Mouse (Mus musculus) right cerebral cortex, adult 2 months (tissue): ENCODE data around the gene Kcnab1.
A peak's percentile ranks its signal among the peaks of the same experiment; 100 is the strongest.

Source experiments
- DNase-seq, 2 experiments: peaks; one replicate each; pipeline ENCODE4 v3.0.0; 2021 to 2022; ENCODE audit warnings: low spot score in 2 of 2

Gene Kcnab1

DNA sequence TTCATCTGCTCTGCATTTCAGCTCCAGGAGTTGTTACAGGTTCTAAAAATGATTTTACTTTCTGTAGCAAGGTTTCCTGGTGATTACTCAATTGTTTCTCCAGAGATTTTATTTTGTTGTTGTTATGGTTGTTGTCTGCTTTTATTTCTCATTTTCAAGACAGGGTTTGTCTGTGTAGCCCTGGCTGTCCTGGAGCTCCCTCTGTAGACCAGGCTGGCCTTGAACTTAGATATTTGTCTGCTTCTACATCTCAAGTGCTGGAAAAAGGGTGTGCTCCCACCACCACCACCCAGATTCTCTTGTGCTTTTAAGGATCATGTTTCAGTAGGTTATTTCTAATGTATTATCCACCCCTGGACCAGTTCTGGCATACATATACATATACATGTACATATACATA is 207.6 kb downstream of the Kcnab1 start:
- no peak for DNase-seq

DNA sequence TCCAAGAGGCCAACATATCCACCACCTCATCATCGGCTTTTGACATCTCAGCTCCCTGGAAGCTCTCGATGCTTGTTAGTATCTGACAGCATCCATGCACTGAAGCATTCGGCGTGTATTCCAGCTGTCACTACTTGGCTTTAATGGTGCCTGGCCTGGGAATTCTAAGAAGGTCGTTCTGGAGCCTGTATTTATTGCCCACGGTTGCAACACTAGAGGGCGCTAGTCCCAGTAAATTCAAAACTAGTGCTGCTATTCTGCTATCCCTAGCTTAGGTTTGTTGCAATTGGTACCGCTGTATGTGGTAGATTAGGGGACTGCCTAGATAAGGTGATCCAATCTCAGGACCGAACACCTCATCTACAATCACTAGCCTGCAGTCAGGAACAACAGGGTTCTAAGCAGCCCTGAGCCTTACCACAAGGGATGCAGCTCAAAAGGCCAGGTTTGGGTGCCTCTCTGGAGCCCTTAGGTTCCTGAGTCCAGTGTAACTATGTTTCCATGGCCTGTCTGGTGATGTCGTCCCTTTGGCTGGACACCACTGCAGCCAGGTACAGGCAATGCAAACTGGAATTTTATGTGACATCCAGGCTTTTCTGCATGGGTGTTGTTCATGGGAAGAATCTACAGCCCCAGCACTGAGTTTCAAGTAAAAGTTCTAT is 208.8 kb downstream of the Kcnab1 start:
- peak; percentile 23 to 39 for DNase-seq

DNA sequence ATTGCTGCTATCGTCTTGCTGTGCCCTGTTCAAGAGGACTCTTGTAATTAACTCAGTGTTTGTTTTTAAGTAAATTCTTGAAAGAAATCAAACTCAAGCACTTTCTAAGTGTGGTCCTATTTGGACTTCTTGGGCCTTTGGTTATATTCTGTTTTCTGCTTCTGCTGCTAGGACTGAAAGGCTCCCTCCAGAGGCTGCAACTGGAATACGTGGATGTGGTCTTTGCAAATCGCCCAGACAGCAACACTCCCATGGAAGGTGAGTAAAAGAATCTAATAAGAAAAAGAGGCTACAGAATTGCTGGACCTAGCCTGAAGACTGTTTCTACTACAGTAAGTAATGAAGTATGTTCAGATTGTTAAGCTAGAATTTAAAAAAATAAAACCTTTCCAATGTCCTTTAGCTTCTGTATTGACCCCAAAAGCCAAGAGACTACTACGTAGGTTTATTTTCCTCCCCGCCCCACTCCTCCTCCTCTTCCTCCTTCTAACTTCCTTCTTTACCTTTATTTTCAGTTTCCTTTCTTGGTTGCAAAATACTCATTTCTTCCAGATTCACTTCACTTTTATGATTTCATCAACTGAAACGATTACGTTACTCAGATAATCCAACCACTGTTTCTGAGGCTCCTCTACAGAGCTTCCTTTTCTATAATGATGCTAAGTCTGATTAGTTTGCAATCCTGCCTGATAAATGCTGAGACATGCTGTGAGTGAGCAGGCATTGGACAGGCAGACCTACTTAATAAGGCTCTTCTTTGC is 210.2 kb downstream of the Kcnab1 start:
- DNase-seq: peak; percentile 31 to 50

DNA sequence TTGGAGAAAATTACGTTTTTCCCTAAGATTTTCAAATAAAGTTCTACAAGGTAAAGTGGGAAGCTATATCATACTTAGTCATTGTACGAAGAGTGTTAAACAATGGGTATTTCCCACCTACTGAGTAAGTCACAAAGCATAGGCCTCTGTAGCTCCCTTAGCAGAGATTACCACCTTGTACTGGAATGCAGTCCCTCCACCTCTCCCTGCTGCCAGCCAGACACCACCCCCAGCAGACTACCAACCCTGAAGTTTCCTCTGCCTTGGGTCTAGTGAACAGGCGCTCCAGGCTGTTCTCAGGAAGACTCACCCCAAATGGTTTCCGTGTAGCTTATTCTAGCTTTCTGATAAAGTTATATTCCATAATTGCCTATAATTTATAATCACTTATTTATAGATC is 211.8 kb downstream of the Kcnab1 start:
- no peak for DNase-seq

DNA sequence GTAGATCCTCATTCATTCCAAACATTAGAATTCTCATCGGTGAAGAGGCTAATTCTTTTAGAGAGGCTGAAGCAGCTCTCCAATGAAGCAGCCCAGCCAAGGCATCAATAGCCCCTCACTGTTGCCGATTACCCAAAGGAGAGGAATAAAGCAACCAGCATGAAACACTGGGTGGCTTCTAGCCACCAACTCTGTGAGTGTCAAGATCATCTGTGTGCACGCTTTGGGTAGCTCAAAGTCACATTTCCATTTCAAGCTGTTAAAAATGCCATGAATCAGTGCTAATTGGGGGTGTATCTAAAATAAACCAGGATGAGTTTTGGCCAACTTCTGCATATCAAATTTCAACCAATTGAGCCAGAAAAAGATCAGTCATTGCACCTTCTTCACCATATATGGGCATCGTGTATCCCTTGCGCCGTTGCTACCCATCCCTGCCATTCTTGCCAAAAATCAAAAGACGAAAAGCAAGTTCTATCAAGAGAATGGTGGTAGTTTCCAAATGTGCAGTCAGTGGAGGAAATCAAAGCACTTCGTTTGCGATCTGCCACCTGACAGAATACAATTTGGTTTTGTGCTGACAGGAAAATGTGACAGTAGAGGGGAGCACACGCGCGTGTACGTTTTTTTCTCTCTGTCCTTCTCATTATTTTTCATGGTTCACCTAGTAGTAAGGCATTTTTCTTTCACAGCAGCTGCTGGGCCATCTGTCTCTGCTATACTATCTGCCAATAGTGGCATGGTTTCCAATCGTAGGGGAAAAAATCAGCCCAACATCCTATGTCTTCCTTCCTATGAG is 213.0 kb downstream of the Kcnab1 start:
- peak; percentile 57 to 58 for DNase-seq

DNA sequence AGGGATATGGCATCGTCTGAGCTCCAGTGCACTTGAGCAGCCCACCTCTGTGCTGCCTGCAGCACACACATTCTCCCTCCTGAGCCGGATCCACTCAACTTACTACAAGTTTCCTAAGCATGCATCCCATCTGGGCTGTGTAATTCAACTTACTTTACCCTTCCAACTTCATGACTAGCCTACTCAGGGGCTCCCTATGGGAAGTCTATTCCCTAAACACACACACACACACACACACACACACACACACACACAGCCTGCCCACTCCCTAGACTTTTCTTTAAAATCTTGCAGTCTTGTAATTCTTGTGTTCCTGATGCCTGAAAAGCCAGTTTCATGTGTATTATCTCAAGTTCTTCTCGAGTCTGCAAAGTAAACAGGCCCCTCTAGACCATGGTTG is 216.1 kb downstream of the Kcnab1 start:
- DNase-seq: no peak

DNA sequence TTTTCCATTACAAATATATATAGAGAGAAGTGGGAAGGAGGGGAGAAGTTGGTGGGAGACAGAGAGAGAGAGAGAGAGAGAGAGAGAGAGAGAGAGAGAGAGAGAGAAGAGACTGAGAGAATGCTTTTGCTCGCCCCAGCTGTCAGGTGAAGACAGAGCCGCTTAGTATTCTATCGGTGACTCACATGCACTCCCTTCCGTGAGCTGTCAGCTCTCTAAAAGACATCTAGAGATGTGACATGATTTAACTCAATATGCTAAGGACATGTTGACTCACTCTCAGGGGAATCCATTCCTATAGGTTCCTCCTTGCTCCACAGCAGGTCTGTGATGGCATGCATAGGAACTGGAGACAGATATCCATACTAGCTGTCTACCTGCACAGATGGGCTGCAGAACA is 219.6 kb downstream of the Kcnab1 start:
- no peak for DNase-seq

DNA sequence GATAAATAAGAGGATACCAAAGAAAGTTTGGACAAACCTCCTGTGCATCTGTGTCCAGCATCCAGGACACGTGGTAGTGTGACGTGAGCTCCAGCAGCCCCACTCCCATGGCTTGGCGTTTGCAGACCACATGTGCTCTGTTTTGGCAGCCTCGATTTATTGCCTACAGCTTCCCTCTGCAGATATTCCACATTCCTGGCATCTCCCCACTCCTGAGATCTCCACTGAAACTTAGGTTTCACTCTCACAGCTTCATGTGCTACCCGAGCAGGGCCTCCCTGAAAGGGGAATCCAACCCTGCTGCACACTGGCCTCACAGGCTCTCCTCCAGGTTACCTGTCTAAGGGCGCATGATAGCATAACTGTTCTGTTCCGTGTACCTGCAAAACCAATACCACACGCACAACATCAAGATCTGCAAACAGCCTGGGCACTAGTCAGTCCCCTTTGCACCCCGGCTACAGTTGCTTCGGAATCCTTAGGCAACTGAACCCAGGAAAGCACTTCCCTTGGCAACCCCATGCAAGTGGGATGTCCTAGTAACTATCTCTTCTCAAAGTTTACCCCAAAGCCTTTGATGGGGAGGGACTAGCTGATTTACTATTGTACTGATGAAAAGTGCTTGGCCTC is 228.8 kb downstream of the Kcnab1 start:
- DNase-seq: no peak

DNA sequence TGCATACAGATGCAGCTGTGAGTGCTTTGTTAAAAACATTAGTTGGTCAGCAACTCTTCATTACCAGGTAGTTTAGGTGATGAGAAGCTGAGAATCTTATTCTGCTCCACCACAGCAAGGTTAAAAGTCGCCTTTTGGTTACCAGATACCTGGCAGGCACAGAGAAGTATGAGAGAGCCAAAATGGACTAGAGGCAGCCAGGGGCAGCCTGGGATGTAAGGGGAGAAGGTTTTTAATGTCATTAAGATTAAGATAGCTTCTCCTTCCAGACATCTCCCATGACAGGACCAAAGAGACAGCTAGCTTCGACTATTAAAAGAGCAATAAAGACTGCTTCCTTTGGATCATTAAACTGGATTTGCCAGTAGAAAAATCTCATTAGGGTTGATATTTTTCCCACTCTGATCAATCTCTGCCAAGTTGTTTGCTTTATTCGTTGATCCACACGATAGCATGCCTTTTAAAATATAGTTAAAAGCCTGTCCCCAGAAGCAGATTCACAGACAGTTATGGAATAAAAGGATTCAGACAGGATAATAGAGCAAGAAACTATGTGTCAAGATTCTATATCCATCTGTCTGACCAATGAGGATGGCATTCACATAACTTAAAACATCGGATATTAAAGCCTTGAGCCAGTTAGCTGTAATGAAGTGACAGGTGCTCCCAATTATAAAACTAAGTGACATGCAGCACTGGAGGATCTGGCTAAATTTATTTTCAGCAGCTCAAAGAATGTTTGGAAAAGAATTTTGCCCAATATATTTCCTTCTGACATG is 231.2 kb downstream of the Kcnab1 start:
- DNase-seq: no peak

DNA sequence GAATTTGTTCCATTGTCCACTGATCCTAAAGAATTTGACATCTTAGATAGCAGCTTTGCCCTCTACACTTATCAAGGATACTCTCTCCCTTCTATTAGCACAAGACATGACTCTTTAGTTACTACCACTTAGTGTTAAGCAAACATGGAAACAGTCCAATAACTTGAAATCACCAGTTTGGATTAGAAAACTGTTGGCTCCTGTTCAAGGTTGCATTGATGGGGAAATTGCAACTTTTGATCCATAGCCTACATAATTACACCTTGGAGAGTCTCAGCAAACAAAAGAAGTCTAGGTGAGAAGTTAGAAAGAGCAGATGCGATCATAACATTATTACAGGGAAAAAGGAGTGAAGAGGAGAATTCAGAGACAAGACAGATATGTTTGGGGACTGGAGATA is 237.0 kb downstream of the Kcnab1 start:
- no peak for DNase-seq

DNA sequence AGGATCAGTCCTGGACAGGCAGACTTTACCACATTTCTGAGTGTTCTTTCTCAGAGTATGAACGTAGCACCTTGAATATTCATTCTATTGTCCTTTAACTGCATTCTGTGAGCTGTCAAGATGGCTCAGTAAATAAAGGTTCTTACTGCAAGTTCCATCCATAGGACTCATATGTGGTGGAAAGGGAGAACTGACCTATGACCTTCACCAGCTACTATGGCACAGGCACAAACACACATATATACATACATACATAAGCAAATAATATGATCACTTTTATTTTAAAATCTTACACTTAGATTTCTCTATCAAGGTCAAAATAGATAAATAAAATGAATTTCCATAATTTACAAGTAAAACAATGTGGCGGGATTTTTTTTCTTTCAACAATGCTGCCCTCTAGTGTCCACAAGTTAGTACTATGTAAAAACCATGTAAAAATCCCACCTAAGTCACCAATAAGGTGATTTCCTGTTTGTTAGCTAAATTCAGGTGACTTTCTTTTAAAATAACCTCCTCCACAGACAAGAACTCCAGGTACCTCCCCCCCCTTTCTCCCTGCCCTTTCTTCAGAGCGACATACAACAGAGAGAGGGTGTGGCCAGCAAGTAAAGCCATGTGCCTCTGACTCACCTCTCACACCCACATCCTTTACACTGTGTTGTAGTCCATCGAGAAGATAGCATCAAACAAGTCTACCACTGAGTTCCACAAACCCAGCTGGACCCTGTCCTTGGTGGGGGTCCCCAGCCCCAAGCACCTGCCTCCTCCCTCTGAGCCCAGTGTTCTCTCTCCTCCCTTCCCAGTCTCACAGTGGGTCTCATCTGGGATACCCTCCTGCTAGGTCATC is 243.3 kb downstream of the Kcnab1 start:
- no peak for DNase-seq

DNA sequence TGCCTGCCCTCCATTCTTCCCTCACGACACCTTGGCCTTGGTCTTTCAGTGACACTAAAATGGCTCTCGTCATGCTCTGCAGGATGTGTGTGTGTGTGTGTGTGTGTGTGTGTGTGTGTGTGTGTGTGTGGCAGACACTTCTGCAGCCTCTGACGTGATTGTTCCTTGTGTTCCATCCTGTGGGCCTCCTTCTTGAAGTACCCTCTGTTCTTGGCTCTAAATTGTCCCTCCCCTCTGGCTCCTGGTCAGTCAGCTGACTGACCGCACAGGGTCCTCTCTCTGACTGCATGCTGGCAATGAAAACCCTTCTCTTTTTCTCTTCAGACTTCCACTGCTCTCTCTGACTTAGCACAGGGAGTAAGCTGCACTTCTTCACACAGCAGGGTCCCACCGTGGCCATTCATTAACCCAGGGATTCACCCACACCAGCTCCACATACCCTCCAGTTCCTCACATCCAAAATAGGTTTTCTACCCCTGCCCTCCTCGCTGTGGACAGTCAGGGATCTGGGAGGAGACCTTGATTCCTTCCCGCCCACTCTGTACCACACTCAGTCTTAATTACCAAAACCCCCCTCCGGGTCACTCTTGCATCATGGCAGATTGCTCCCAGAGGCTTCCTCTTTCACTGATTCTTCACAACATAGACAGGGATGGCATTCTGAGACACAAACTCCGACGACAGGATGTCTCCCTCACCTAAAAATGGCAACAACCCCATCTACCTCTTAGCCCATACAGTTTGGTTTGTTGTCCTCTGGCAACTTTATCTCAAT is 244.3 kb downstream of the Kcnab1 start:
- DNase-seq: no peak

DNA sequence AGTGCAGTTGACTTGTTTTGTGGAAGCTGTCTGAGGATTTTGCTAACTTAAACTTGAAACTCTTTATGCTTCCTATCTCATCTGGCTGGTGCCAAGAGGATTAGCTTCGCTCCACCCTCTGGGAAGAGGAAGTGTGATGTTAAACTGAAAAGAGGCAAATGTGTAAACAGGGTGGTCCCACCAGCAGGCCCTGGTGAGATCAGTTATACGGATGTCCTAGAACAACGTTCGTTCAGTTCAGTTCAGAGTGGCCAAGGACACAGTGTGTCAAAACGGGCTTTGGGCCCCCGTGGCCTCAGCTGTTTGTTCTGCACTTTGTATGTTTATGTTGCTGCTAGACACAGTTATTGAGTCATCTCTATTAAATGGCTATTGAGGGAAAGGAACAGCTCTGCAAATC is 246.3 kb downstream of the Kcnab1 start:
- DNase-seq: no peak

DNA sequence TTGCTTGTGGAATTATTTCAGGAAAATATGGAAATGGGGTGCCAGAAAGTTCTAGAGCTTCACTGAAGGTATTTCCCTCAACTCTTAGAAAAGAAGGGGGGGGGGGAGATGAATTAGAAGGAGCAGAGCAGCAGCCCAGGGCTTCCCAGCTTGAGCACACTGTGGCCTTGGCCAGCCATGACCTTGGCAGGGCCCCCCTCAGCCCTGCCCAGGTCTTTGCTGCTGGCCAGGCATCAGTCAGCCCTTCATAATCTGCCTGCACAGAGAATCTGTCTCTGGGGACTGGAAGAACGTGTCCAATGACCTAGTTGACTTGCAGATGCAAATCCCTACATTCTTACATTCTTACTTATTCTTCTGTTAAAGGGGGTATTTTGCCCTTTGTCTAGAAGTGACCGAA is 249.1 kb downstream of the Kcnab1 start:
- no peak for DNase-seq

DNA sequence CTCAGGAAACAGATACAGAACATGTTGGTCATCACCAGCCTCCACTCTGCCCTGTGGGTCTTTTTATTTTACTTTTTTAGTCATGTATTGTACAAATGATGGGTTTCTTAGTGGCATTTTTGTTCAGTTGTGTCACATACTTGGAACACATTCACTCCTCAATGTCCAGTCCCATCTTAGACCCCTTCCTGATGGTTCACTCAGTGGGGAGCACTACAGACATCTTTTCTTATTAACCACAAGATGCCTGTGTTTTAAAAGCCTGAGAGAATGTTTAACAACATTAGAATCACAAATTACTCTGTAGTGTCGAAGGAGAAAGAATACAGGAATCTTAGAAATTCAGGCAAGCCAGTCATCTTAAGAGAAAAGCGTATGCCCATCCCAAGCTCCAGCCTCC is 249.7 kb downstream of the Kcnab1 start:
- no peak for DNase-seq

DNA sequence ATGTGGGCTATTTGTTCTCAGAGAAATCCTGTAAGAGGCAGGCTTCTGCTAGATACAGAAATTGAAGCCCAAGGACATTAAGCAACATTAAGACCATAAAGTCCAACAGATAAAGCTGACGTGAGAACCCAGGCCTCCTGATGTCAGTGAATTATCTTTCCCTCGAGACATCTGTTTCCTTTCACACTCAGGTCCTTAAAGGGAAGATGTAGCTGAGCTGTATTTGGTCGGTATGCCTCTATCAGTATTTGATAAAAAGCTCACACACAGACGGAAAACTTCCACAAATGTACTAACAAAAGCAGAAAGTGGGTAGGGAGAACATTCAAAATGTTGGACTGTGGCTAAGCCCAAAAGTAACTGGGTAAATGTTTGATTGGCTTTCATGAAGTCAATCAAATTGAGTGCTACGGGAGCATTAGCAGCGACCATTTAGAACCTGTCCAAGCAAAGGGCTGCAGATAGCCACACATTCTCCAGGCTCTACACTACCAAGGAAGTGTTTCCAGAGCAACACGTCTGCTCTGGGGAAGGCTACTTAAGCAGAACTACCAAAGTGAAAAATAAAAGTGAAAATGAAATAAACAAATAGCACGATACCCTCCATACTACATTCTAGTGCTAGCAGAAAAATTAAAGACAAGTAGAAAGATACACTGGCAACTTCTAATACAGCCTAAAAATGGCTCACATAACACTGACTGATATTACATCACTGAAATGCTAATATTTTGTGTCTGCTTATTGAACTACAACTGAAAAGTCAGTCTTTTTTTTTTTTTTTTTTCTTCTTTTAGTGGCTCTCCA is 251.2 kb downstream of the Kcnab1 start:
- no peak for DNase-seq

DNA sequence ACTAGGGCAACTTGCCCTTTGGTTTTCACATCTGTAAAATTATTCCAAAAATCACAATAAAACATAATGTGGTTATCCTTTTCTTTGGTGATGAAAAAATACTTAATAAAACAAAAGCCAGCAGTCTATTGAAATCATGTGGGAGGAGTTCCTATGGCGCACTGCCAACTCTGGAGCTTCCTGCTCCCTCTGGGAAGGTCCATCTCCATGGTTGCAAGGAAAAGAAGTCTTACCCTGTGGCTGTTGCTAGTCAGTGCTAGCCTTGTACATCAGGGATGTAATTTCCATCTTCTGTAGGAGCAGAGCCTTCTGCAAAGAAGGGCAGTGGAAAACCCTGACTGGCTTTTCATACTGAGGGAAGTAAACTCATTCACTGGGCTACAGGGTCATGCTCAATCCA is 254.3 kb downstream of the Kcnab1 start:
- DNase-seq: no peak

DNA sequence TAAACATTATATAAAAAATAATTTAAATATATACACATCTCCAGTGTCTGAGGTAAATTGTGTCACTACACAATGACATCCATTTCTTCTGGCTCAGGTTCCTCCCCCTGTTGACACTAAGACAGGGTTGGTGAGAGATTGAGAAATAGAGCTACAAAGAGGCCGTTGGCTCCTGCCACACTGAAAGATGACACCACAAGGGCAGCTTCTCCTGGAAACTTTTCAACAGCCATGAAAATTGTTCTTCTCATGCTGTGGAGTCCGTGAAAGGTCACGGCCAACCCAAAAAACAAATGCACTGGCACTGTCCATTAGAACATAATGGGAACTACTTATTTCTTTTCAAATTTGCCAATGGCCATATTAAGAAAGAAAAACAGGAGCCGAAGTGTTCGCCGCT is 256.0 kb downstream of the Kcnab1 start:
- no peak for DNase-seq
